Mouse (Mus musculus): ENCODE data around the gene Sec24c. TPM values are rescaled to one million over a fixed set of nuclear protein-coding genes. Genes with fewer than 3 reads are reported as not detected.

Sec24c gene
- polyA plus RNA-seq (2017; shearing (Covaris generic)): 100 to 1,000 TPM; 211 to 253 TPM

GRCm38 (mm10) chr14:20674064-20674833, at the start of gene Sec24c:
TSS of gene Sec24c (plus strand) at chr14:20674308.

GRCm38 (mm10) chr14:20640644-20641437, 33.3 kb upstream of the Sec24c start, which contains the start of gene Usp54:
TSS of gene Usp54 (minus strand) at chr14:20641063.

GRCm38 (mm10) chr14:20656361-20656760, 17.7 kb upstream of the Sec24c start, which contains the start of gene Myoz1:
TSS of gene Myoz1 (minus strand) at chr14:20656540.

GRCm38 (mm10) chr14:20668154-20668810, 5.8 kb upstream of the Sec24c start, which contains the start of gene Synpo2l:
TSS of gene Synpo2l (minus strand) at chr14:20668354.

GRCm38 (mm10) chr14:20694884-20695760, 21.0 kb downstream of the Sec24c start, which contains the start of gene Fut11:
TSS of gene Fut11 (plus strand) at chr14:20694968.

GRCm38 (mm10) chr14:20702741-20703381, 28.8 kb downstream of the Sec24c start, which contains the start of gene Chchd1:
TSS of gene Chchd1 (plus strand) at chr14:20703006.

GRCm38 (mm10) chr14:20707201-20708190, 33.4 kb downstream of the Sec24c start, which contains the start of gene Zswim8:
TSS of gene Zswim8 (plus strand) at chr14:20707552.

GRCm38 (mm10) chr14:20733952-20734774, 60.1 kb downstream of the Sec24c start, which contains the start of gene Ndst2:
TSS of gene Ndst2 (minus strand) at chr14:20734562.

Other genes starting within 250 kb of the Sec24c start
- gene Cfap70, start 222.1 kb upstream of the Sec24c start, polyA plus RNA-seq (2017; shearing (Covaris generic)): under 1 TPM; 0.37 to 0.50 TPM
- 10 to 100 TPM; 53.2 to 67.1 TPM for gene Anxa7, start 194.2 kb upstream of the Sec24c start, polyA plus RNA-seq (2017; shearing (Covaris generic))
- 1 to 10 TPM in 1 of 2 experiments, under 1 TPM in 1; 0.31 to 1.8 TPM for gene Mss51, start 177.4 kb upstream of the Sec24c start, polyA plus RNA-seq (2017; shearing (Covaris generic))
- gene Ppp3cb, start 127.7 kb upstream of the Sec24c start, polyA plus RNA-seq (2017; shearing (Covaris generic)): 10 to 100 TPM; 21.2 to 26.0 TPM
- 1 to 10 TPM in 1 of 2 experiments, under 1 TPM in 1; 0.78 to 3.6 TPM for gene Usp54, start 33.2 kb upstream of the Sec24c start, polyA plus RNA-seq (2017; shearing (Covaris generic))
- 1 to 10 TPM in 1 of 2 experiments, not detected in 1; 4.7 TPM for gene Myoz1, start 17.8 kb upstream of the Sec24c start, polyA plus RNA-seq (2017; shearing (Covaris generic))
- gene Synpo2l, start 6.0 kb upstream of the Sec24c start, polyA plus RNA-seq (2017; shearing (Covaris generic)): under 1 TPM; 0.14 to 0.37 TPM
- 10 to 100 TPM; 11.4 to 24.7 TPM for gene Fut11, start 20.7 kb downstream of the Sec24c start, polyA plus RNA-seq (2017; shearing (Covaris generic))
- gene Chchd1, start 28.7 kb downstream of the Sec24c start, polyA plus RNA-seq (2017; shearing (Covaris generic)): 100 to 1,000 TPM; 100 to 109 TPM
- 10 to 100 TPM; 42.7 to 46.8 TPM for gene Zswim8, start 33.2 kb downstream of the Sec24c start, polyA plus RNA-seq (2017; shearing (Covaris generic))
- gene Ndst2, start 60.3 kb downstream of the Sec24c start, polyA plus RNA-seq (2017; shearing (Covaris generic)): 10 to 100 TPM; 45.7 to 68.8 TPM
- 10 to 100 TPM in 1 of 2 experiments, 1 to 10 TPM in 1; 7.8 to 12.4 TPM for gene Camk2g, start 119.8 kb downstream of the Sec24c start, polyA plus RNA-seq (2017; shearing (Covaris generic))
- gene Plau, start 162.4 kb downstream of the Sec24c start, polyA plus RNA-seq (2017; shearing (Covaris generic)): not detected

All from inflammation-experienced regulatory T-cells (primary cell).